Mouse (Mus musculus) common myeloid progenitor, adult 5-6 weeks (primary cell): Measurements from ENCODE around the gene Disp2. TPM values are rescaled to one million over a fixed set of nuclear protein-coding genes. Genes with fewer than 3 reads are reported as not detected.
A peak's percentile ranks its signal among the peaks of the same experiment; 100 is the strongest.

Experiments
- ATAC-seq: replicated peaks from 2 replicates; pipeline ENCODE4 v1.8.0; 2016; ENCODE audit warnings: low read depth, mild to moderate bottlenecking, moderate TSS enrichment, inconsistent platforms; ENCODE audit not compliant: poor library complexity, severe bottlenecking
- total RNA-seq: library from RNA; stranded (forward); fragments of 200-1000, 187-1606 nt; gene quantifications from 2 replicates; pipeline ENCODE4 v1.2.3, GENCODE M21; 2017

Gene Disp2
- total RNA-seq, 1 experiment from 2014 or later: not detected

DNA sequence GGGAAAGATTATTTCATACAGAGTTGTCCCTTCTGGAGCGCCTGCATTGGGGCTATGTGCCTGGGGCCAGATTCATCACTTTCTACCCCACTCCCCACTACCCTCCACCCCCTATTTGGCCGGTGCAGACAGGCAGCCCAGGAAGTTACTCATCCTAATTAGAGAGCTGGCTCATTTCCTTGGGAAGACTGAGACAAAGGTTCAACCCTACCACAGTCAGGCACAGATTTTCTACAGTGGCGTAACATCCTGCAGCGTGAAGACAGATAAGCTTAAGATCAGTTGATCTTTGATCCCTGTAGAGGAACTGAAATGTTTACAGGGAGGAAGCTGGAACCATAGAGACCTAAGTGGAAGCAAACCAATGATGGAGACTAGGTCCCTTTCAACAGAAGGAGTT lies 2.8 kb downstream of the Disp2 start:
- no peak for ATAC-seq

DNA sequence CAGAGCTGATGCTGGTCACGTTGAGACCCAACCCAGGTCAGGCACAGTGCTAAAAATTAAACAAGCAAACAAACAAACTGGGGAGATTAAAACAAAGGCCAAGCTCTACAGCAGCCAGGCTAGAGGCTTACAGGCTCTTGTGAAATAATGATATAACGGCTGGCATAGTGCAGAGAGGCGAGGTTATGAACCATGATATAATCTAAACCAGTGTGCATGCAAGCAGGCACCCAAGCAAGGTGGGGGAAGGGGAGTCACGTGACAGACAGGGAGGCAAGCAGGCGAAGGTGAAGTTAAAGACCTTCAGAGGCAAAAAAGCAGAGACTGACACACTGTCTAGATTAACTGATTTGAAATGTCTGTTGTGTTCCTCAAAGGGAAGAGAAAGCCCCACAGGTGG lies 3.6 kb downstream of the Disp2 start:
- ATAC-seq: no peak

DNA sequence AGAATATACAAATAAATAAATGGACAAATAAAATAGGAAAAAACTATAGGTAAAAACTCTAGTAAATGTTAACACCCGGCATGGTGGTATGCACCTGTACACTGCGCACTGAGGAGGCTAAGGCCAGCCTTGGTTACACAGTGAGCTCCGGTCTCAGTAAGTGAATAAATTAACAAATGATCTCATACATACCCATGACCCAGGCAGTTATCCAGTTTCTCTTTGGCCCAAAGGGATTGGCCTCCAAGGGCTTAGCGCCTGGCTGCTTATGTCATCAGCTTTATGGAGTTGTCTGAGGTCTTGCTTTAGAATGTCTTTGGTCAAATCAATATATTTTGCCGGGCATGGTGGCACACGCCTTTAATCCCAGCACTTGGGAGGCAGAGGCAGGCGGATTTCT lies 4.1 kb downstream of the Disp2 start:
- no peak for ATAC-seq

DNA sequence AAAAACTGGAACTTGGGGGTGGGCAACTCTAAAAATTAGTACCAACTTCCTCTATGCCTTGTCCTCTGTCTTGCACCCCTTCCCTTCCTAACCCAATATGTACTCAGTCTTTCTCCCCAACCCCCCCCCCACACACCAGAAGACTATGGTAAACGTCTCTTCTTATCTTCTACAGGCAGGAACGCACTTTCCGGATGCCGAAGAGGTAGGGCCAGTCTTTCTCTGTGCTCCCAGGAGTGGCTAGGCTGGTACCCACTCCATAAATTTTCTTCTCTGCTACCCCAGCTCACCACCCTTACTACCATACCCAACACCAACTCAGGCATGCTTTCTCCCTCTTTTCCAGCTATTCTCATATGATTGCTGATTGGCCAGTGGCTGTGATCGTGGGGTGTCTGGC lies 7.0 kb downstream of the Disp2 start:
- ATAC-seq: no peak

DNA sequence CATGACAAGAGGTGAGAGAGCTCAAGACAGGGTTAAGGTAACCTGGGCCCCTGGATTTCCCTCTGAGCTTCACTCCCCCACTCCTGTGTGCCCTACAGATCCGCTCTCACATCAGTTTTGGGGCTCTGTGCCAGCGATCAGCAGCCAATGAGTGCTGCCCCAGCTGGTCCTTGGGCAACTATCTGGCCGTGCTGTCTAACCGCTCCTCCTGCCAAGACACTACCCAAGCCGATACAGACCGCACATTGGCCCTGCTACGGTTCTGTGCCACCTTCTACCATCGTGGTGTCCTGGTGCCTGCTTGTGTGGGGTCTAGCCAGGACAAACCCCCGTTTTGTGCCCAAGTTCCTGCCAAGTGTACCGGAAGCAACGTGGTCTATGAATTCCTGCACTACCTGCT lies 10.0 kb downstream of the Disp2 start:
- ATAC-seq: no peak

DNA sequence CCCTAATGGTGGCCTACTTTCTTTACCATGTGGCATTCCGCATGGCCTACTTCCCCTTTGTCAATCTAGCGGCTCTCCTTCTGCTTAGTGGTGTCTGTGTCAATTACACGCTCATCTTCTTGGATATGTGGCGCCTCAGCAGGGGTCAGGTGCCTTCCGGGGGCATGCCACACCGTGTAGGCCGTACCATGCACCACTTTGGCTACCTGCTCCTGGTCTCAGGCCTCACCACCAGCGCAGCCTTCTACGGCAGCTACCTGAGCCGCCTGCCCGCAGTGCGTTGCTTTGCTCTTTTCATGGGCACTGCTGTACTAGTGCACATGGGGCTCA lies 10.7 kb downstream of the Disp2 start:
- 0 out of 2 replicates have a peak, but pooled peaks have one; percentile 6 for ATAC-seq

DNA sequence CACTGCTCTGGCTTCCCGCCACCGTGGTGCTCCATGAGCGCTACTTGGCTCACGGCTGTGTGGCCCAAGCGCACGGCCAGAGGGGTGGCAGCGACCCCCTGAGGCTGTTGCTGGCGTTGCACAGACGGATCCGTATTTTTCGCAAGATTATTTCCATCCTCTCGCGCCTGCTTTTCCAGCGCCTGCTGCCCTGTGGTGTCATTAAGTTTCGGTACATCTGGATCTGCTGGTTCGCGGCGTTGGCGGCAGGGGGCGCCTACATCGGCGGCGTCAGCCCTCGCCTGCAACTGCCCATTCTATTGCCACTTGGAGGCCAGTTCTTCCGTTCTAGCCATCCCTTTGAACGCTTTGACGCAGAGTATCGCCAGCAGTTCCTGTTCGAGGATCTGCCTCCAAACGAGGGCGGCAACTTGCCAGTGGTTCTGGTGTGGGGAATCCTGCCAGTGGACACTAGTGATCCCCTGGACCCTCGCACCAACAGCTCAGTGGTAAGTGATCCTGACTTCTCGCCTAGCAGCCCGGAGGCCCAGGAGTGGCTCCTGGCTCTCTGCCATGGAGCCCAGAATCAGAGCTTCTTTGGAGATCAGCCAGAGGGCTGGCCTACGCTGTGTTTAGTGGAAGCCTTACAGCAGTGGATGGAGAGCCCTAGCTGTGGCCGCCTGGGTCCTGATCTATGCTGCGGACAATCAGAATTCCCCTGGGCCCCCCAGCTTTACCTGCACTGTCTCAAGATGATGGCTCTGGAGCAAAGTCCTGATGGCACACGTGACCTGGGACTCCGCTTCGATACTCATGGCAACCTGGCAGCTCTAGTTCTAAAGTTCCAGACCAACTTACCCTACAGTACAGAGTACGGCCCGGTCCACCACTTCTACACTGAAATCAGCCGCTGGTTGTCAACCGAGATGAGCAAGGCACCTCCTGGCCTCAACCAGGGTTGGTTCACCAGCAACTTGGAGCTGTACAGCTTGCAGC lies 11.3 kb downstream of the Disp2 start:
- ATAC-seq: peak; percentile 70

DNA sequence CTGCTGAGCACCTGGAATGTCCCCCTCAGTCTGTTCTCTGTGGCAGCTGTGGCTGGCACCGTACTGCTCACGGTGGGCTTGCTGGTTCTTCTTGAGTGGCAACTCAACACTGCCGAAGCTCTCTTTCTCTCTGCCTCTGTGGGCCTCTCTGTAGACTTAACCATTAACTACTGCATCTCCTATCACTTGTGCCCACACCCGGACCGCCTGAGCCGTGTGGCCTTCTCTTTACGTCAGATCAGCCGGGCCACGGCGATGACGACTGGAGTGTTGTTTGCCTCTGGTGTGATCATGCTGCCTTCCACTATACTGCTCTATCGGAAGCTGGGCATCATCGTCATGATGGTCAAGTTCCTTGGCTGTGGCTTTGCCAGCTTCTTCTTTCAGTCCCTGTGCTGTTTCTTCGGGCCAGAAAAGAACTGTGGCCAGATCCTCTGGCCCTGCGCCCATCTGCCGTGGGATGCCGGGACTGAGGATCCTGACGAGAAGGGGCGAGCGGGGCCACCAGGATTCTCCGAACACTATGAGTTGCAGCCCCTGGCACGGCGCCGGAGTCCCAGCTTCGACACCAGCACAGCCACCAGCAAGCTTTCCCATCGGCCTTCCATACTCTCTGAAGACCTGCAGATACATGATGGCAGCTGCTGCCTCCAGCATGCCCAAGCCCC lies 12.2 kb downstream of the Disp2 start:
- no peak for ATAC-seq

DNA sequence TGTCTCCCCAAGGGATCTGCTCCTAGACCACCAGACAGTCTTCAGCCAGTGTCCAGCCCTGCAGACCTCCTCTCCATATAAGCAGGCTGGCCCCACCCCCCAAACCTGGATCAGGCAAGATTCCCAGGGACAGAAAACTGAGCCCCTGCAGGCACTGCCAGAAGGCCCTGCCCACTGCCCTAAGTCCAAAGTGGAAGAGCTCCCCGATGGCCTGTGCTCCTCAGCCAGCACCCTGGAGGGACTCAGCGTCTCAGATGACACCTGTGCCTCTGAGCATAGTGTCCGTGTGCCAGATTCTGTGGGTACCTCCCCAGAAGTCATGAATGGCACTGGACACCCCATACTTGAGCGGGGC lies 12.7 kb downstream of the Disp2 start:
- ATAC-seq: no peak

DNA sequence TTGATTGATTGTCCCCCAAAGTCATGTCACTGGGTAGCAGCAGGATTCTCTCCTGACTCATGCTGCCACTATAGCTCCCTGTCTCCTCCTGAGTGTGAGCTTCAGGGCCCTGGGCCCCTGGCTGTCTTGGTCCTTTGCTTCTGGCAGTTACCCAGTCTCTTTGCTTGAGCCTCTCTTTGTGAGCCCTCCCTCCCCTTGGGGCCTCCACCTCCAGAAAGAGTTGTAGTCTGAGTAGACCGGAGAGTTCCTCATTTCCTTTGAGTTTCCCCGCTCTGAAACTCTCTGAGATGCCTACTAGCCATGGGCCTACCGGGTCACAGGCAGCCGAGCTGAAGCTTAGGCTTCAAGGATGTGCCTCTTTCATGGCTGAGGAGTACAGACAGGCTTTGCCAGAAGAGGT lies 14.1 kb downstream of the Disp2 start:
- ATAC-seq: no peak

DNA sequence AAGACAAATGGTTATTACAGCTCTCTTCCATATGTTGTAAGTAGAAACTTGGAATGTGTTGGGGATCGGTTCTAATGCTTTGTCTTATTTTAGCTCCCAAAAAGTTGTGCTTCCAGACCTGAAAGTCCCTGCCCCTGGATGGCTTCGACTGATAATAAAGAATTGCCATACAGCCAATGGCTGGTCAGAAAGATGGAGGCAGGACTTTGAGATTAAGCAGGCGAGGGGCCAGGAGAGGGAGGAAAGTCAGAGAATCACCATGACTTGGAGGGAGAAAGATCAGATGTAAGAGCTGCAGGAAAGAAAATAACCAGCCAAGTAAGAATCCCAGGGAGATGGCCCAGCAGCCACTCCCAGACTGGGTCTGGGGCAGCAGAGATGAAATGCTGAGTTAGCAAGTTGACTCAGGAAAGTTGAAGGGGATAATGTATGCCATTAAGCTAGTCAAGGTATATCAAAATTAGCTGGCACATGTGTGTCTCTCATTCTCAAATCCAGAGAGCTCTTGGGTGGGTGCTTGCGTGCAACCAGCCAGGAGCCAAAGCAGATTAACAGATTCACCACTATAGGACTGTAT lies 23.1 kb downstream of the Disp2 start:
- no peak for ATAC-seq

DNA sequence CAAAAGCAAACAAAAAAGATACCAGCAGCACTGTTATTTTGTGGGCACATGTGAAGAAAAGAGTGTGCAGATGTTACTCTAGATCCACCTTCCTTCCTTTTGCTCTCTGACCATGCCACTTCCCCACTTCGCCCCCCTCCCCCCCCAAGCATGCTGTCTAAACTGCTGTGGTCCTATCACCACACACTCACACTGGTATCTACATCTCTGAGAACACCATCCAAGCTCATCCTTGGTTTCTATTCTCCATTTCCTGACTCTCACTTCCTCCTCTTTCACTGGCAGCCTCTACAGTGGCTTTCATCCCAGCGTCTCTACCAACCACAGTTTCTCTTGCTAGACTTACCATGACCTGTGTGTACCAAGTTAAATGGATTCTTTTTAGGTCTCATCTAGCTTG lies 25.0 kb downstream of the Disp2 start:
- ATAC-seq: peak; percentile 97

DNA sequence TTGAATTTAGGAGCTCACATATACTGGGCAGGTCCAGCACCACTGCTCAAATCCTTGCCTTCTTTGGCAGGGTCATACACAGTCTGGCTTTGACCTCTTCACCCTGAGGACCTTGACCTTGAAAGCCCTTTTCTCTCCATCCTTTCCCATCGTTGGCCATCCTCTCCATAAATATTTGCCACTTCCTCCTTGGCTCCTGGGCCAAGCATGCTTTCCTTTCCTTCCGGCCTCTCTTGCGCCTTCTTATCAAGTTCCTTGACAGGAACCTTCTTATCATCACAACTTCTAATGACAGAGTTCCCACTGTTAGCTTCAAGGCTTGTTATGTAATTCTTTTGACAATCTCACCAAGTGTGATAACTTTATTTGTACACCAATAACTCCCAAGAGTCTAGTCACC lies 25.6 kb downstream of the Disp2 start:
- no peak for ATAC-seq

DNA sequence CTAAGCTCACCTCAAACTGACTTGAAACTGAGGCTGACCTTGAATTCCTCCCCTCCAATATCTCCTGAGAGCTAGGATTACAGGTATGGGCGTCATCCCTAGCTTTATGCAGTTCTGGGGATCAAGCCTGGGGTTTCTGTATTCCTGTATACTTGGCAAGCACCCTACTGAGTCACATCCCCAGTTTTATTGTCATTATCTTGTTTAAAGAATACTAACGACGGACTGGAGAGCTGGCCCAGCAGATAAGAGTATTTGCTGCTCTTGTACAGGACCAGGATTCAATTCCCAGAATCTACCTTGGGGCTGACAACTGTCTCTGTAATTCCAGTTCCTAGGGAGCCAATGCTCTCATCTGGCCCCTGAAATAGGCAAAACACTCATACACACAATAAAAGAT lies 26.2 kb downstream of the Disp2 start:
- ATAC-seq: no peak

DNA sequence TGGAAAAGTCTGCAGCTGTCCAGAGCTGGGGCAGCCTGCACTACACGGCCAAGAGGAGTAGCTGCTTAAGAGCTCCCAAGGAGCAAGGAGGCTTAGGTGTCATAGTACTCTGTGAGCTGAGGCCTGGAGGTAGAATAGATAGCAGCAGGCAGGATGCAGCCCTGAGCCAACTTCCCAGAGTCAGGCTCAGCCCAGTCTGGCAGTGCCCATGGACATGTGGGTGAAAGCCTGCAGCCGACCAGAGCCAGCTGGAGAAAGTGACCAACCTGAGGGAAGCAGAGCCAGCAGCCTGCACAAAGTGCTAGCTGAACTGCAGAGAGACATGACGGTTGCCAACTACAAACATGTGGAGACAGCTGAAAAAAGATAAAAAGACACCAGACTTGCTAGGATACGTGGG lies 27.3 kb downstream of the Disp2 start:
- ATAC-seq: no peak

DNA sequence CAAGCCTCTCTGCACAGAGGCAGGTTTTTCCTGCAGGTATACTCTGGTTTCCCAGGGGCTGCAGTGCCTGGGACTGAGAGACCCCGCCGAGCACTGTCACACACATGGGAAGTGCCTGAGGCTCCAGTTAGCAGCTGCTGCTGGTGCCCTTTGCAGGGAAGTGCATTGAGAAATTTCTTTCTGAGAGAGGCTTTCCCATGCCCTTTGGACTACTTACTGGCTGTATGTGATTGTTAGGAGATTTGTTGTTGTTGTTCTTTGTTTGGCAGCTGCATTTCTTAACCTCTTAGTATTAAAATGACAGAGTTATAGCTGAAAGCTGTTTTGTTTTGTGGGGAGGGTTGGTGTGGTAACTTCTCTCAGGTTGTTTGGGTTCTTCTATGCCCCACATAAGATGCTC lies 31.3 kb downstream of the Disp2 start:
- ATAC-seq: no peak

DNA sequence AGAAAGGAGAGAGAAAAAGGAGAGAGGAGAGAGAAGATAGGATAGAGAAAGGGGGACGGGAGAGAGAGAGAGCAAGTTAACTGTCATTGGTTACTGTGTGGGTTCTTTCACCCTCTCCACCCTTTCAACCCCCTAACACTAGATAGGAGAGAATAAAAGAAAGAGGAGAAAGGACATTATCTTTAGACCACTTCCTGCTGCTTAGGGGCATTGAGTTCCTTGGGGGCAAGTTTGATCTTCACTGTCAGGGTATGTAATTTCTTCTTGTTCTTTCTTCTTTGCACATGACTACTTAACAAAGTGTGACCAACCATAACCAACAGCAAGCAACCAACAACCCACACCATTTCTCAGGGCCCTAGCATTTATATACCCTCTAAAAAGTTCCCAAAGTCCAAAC lies 33.2 kb downstream of the Disp2 start:
- no peak for ATAC-seq

DNA sequence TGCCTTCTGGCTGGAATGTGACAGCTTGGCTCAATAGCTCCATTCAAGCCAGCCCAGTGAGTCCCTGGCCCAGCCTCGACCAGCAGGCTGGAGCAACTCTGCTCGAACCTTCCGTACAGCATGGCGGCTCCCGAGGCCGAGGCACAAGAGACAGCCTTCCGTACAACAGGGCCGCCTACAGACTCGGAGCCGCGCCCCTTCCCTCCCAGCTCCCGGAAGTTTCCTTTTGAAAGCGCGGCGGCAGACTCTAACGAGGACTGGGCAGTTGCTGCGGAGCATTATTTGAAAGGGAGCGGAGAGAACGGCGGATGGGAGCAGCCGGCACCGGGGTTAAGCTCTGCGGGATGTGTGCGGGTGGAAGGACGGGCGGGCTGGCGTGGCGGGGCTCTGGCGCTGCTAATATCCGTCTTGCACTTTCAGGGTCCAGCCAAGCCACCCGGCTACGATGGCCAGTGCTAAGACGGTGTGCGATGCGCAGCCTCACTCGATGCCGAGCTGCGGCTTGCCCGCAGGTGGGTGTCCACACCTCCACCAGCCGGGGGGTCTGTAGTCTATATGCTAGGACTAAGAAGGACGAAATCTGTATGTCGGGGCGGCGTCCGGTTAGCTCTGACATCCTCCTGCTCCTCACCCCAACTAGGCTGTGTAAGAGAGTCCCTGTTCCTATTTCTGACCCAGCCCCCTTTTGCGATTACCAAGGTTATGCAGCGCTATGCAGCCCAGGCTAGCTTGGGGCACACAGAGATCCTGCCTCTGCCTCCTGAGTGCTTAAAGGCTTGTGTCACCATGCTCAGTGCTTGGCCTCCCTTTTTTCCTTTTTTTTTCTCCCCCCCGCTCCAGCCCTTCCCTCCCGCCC lies 34.7 kb downstream of the Disp2 start, which contains the start of gene Knstrn:
TSS of gene Knstrn (plus strand) at position 23 of the 856 bp plus-strand sequence.
- ATAC-seq: peak; percentile 99

DNA sequence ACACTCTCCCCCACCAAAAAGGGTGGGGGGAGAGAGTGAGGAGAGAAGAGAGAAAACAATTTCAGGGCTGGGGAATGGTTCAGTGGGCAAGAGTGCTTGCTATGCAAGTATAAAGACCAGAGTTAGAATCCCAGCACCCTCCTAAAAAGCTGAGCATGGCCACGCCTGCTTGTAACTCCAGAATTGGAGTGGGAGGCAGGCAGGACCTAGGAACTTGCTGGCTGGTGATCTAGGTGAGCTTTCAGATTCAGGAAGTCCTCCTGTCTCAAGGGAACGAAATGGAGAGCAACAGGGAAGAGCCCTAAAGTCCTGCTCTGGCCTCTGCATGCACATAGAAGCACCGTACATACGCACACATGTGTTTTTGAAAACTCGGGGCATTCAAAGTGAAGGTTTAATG lies 43.3 kb downstream of the Disp2 start:
- no peak for ATAC-seq

DNA sequence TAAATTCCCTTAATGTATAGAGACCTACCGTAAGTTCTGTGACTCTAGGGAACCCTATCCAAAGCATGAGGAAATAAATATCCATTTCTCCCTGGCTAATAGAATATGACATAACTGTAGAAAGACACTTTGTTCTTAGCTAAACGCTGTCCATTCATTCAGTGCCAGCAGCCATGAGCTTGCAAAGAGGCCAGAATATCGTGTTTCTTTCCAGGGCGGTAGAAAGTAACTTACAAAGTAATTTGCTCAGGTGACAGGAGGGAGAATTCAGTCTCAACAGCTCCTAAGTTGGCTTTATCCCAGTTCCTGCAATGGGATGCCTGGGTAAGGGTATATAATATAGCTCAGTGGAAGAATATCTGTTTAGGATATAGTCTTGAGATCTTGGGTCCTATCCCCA lies 44.9 kb downstream of the Disp2 start:
- no peak for ATAC-seq
